Mouse (Mus musculus) gastrocnemius, adult 2 months (tissue): ENCODE measurements at regions not wholly inside any gene's neighbourhood (a gene's known extent, or its start where the extent isn't known, plus 50 kb on each side); places are given as distances from the start of the nearest gene placed in this dataset.
A peak's percentile ranks its signal among the peaks of the same experiment; 100 is the strongest.

Source experiments
- DNase-seq: peaks from one replicate; pipeline ENCODE4 v3.0.0; 2022
- H3K27ac ChIP-seq: fragments of 200-600 bp; 2 replicates; pipeline ENCODE4 v1.8.1; 2022; ENCODE audit warnings: mild to moderate bottlenecking
- H3K4me3 ChIP-seq: fragments of 200-600 bp; 2 replicates; pipeline ENCODE4 v1.8.1; 2022; ENCODE audit warnings: mild to moderate bottlenecking, moderate library complexity
- CTCF ChIP-seq: fragments of 200-600 bp; IDR thresholded peaks from 2 replicates; pipeline ENCODE4 v1.8.1; 2022; ENCODE audit warnings: antibody characterized with exemption, mild to moderate bottlenecking, moderate library complexity
- intact Hi-C: fragments of 180-260 bp; cut with DNase I; formaldehyde crosslinking; loops from one replicate; pipeline ENCODE4 v1.15.1; 2025

DNA sequence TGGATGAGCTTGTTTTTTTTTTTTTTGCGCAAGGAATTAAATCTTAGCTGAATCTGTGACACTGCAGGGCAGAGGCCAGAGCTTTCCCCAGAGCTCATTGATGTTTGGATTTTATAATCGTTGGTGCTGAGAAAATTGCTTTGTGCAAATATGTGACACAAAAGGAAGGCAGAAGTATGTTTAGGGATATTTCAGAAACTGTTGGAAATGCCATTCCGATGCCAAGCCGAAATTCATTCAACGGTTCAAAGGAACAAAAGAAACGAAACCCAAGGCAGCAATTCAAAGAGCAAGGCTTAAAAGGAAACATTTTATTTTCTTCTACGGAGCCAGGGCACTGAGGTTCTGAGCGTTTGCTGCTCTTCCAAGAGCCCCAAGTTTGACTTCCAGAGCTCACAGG is 302.2 kb downstream of the 1500009L16Rik start:
- intact Hi-C loops, result no loop called here
- no peak for TF ChIP-seq CTCF
- H3K4me3 ChIP-seq, result no peak overlapping the region; the same call in 1 of the 2 replicates
- DNase-seq, result no peak
- H3K27ac ChIP-seq, result peak overlapping the region; percentile 64

GRCm38 (mm10) chr10:84026798-84027197 is 304.1 kb downstream of the 1500009L16Rik start:
- intact Hi-C loops, result no loop called here
- H3K4me3 ChIP-seq, result no peak overlapping the region
- peak overlapping the region; percentile 57 for H3K27ac ChIP-seq
- no peak for DNase-seq
- no peak for TF ChIP-seq CTCF

DNA sequence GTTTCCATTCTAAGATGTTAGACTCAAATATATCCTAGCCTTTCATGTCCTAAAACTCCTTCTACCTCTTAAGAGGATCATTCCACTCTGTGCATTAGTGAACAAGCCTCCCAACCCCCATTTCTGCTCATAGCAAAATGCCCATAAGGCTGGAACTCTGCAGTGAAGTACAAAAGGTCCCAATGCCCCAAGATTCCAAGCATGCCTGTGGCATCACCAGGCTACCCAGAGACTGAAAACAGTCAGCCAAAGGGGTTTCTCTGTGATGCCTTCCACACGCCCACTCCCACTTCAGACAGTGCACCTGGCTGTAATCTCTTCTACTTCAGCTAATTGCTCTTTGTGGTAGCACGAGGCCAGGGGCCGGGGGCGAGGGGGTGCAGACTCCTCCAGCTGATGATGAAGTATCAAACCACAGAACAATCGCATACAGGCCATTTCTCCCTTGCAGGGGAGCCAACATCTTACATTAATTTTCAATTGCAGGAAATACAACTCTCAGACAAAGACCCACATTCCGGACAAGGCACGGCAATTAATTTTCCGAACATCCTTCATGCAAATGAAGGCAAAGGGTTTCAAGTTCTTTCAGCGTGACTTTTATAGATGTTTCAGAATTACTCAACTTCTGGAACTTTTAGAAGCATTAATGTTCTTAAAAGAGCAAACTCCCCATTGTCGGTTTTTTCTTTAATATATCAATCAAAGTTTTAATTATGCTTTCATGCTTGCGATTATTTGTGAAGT is 313.6 kb downstream of the 1500009L16Rik start:
- Histone ChIP-seq H3K4me3 (no peak overlapping the region), H3K27ac (peak overlapping the region; percentile 38; the same call in 1 of the 2 replicates)
- intact Hi-C loops, result no loop called here
- TF ChIP-seq CTCF, result no peak
- DNase-seq, result no peak

GRCm38 (mm10) chr10:84048706-84049105 is 326.0 kb downstream of the 1500009L16Rik start:
- Histone ChIP-seq H3K4me3 (no peak overlapping the region), H3K27ac (peak overlapping the region; percentile 46; the same call in 1 of the 2 replicates)
- intact Hi-C loops, result no loop called here
- no peak for TF ChIP-seq CTCF
- DNase-seq, result peak; percentile 50

- H3K27ac ChIP-seq, result no peak overlapping the region
- intact Hi-C loops, result no loop called here
- H3K4me3 ChIP-seq, result no peak overlapping the region
- no peak for DNase-seq
- TF ChIP-seq CTCF, result no peak
These were observed 330.0 kb downstream of the 1500009L16Rik start for GRCm38 (mm10) chr10:84052696-84053095.

DNA sequence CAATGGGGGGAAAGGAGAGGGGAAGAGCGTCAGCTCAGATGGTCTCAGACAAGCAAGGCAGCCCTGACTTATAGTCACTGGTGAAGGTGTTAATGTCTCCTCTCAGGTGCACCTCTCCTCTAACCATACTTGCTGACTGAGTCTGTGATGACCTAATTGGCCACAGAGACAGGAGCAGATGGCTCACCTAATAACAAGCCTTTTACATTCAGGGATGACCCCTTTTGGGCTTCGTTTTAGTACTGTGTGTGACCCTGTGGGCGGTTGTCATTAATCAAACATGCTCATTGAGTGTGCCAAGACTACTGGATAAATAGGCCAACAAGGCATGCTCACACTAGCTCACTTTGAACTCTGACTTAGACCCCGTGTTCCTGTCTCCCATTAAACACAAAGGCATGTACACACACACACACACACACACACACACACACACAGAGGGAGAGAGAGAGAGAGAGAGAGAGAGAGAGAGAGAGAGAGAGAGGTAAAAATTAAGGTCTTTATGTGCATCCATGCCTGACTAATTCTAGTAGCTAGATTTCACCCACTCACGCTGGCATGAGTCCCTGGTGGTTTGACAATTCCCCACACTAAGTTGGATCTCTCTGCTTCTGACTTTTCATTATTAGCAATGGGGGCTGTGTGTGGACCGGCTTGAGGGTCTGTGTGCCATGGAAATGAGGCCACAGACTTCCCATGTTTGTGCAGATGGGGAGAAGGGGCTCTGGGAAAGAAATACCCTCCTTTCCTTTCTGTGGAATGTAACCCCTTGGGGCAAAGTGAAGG is 332.1 kb downstream of the 1500009L16Rik start:
- intact Hi-C loops, result no loop called here
- Histone ChIP-seq H3K4me3 (no peak overlapping the region), H3K27ac (peak overlapping the region; percentile 70)
- no peak for DNase-seq
- TF ChIP-seq CTCF, result no peak

- intact Hi-C loops, result no loop called here
- peak overlapping the region; percentile 70 for H3K27ac ChIP-seq
These were observed 332.9 kb downstream of the 1500009L16Rik start for GRCm38 (mm10) chr10:84055402-84056167.

DNA sequence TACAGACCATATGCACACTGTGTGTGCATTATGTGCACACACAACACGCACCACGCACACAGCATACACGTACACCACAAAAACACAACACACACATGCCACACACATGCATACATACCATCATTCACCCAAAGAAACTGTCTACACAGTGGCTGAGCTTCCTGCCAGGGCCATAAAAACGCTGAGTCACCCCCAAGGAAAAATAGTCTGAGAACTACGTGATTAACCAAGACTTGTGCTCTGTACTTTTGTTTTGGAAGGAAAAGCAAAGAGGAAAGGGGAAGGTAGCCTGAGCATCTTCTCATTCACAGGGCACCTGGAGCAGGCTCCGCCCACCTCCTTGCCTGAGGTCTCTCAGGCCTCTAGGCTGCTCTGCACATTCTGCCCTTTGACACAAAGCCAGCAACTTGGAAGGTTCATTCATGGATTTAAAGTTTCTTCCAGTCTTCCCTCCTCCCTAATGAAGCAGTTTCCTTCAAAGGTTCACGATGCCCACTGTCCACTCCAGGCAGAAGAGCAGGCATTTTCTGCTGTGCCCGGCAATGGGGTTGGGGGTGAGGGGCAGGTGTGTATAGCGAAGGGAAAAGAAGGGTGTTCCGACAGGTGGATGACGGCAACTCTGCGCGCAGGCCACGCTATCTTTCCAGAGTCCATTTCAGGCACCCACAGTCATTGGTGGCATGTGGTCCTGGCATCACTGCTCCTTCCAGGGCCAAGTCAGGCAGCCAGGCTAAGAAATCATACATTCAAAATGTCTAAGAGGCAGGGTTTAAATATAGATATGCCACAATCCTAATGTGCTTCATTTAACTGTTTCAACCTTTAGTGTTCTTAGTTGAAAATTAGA is 333.9 kb downstream of the 1500009L16Rik start:
- TF ChIP-seq CTCF, result no peak
- Histone ChIP-seq H3K4me3 (no peak overlapping the region), H3K27ac (peak overlapping the region; percentile 70)
- peak; percentile 28 for DNase-seq
- intact Hi-C loops, result no loop called here

More at GRCm38 (mm10) chr10:84055402-84056167, 332.9 kb downstream of the 1500009L16Rik start:
- no peak for TF ChIP-seq CTCF
- H3K4me3 ChIP-seq, result no peak overlapping the region
- DNase-seq, result no peak

GRCm38 (mm10) chr10:84058301-84058700 is 335.6 kb downstream of the 1500009L16Rik start:
- no peak overlapping the region for H3K4me3 ChIP-seq
- no peak for DNase-seq
- intact Hi-C loops, result no loop called here
- no peak overlapping the region for H3K27ac ChIP-seq
- no peak for TF ChIP-seq CTCF

DNA sequence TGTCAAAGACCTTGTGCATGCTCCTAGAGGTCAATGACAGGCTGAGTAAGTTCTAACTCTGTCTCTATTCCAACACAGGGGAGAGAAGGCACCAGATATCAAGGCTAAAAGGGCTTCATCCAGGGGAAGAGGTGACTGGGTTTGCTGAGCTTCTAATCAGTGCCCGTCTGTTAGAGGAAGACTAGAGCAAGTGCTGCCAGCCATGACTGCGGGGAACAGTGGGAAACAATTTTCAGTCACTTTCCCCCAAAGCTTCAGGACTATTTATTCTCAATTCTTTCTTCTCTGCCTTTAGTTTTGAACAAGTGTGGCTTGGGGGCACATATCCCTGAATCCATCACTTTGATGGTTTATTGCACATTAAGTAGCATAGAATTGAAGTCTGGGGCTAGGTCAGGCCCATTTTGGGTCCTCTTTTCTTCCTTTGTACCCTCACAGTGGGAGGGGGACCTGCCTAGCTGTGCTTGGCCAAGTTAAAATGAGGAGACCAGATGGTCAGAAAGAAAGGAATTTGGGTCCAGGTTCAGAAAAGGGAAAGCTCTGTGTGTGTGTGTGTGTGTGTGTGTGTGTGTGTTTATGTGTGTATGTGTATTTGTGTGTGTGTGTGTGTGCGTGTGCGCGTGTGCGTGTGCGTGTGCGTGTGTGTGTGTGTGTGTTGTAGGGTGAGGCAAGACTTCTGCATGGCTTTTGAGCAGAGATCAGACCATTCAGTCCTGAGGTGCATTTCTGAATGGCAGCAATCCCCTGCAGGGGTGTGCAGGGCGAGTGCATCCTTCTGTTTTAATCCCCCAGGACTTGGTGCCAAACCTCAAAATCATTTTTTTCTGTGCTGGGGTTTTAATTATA is 337.2 kb downstream of the 1500009L16Rik start:
- Histone ChIP-seq H3K27ac (peak overlapping the region; percentile 72), H3K4me3 (no peak overlapping the region)
- DNase-seq, result no peak
- no peak for TF ChIP-seq CTCF
- intact Hi-C loops, result no loop called here
